Mouse (Mus musculus): ENCODE results near the gene Pde4b.
A peak's percentile ranks its signal among the peaks of the same experiment; 100 is the strongest.

Pde4b gene

DNA sequence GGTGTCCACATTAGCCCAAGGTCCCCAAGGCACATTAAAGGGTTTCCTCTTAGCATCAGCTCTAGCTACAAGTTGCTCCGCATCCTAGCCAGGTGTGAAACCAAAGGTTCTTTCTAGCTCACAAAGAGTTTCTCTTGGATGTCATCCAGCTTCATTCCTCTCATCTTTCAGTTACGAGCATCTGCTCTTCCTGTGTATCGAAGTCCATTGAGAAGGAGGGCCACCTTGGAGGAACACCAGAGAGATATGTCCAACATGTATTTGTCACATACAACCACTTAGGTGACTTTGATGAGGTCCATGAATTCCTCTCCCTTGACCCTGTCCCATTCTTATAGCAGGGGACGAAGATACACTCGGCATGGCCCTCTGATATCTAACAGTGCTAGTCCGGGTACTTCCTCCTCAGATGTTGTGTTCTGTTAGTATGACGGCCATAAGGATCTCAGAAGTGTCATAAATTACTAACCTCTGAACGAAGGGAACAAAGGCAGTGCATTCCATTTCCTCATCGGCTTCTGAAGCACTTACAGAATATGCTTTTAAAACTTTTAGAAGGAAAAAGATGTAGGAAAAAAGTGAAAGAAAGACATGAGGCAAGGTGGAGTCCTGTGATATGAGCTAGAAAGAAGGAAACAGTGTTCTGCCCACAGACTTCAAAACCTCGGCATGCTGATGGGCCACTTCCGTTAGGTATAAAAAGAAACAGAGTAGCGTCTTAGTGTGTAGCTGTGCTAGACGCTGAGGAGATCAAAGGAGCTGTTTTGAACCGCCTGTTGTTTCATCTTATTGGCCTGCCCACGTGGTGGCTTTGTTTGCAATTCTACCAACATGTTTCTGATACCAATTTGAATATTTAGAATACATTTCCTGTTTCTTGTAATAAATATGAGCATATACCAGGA lies 419.3 kb downstream of the Pde4b start:
- DNase-seq (ENCODE audit: low spot score in 2 of 2) = no peak

DNA sequence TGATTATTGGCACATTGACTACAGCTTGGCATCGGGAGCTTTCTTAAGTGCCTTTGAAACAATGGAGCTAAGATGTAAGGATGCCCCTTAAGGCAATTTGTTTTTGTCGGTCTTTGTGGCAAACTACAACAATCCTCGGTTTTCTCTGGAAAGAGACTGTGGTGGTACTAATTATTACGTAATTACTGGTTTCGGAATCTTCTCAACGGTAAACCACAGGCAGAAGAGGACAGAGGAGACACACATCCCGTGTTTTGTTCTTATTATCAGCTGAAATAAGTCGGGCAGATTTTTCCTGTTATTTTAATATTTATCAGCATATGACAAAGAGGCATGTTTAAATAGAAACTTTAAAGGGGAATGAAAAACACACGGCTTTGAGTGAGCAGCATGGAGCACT lies 420.0 kb downstream of the Pde4b start:
- no peak for DNase-seq (ENCODE audit: low spot score in 2 of 2)

DNA sequence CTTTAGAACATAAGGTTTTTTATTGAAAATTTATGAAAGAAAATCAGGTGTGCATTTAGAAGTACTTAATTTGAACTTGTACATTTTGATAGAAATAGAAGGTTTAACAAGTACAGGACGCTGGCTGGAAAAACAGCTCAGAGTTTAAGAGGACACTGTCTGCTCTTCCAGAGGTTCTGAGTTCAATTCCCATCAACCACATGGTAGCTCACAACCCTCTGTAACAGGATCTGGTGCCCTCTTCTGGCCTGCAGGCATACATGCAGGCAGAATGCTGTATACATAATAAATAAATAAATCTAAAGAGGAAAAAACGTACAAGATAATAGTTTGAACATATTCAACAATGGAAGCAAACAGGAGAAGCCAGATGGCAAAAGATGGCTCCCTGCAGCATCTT lies 420.4 kb downstream of the Pde4b start:
- DNase-seq (ENCODE audit: low spot score in 2 of 2) = no peak

DNA sequence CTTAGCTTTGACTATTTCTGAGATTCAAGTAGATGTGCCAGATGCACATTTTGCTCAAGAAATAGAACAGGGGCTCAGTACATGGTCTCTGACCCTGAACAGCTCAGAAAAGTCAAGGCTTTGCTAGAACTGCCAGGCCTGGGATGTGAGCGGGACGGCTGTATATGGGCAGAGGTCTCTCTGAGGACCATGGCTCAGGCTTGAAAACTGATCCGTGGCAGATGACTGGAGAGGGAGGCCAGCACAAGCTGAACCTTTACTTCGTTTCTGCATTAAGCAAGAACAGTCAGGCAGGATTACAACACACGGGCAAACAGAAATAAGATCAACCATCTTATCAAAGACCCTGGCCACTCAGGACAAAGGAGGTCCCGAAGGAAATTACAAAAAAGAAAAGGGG lies 422.7 kb downstream of the Pde4b start:
- DNase-seq (ENCODE audit: low spot score in 2 of 2) = no peak

DNA sequence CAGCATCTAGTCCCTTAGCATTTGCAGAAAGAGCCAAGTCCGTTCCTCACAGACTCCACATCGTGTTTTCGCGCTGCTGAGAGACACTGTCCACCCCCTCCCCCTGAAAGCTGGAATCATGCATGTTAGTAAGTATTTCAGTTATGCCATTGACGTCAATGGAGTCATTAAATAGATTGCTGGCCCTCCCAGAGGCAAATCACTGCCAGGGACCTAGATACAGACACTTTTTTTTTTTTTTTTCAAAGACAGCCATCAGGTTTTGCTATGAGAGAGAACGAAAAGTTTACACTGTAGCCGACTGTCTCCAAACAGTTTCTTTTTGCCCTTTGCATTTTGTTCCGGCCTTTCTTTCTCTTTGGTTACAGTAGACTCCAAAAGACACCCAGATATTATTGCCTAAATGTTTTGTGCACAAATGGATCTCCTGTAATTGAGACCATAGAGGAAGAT lies 423.6 kb downstream of the Pde4b start:
- peak; percentile 35 to 36 for DNase-seq (ENCODE audit: low spot score in 2 of 2)

DNA sequence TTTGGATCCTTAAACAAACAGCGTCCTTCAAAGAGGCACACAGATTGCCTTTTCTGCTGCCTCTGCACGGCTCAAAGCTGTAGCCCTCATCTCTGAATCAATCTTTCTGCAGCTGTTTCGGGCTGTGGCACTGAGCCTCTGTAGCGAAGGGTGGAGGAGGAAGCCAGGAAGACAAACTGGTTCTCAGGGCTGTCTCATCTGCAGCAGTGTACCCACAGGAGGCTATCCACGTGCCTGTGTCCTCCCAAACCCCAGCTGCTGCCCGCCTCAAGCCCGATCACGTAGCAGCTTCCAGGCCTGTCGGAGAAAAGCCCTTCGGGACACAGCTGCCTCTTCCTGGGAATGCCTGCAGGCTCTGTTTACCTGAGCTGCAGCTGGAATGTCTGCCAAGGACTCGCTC lies 424.2 kb downstream of the Pde4b start:
- peak; percentile 17 to 33 for DNase-seq (ENCODE audit: low spot score in 2 of 2)

DNA sequence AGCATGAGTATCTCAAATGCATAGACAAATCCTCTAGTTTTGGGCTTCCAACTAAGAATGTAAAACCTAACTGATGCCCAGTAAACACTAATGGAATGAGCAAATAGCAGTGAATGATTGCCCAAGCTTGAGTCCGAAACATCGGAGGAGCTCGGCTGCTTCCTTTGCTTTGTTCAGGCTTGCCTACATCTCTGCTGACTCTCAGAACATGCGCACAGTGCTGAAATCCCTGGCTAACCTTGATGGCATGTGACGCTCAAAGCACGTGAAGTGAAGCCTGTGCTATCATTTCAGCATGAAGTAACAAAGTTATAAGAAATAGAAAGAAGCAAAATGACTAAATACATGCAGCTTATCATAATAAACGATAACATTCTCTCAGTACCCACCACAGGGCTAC lies 425.6 kb downstream of the Pde4b start:
- no peak for DNase-seq (ENCODE audit: low spot score in 2 of 2)

DNA sequence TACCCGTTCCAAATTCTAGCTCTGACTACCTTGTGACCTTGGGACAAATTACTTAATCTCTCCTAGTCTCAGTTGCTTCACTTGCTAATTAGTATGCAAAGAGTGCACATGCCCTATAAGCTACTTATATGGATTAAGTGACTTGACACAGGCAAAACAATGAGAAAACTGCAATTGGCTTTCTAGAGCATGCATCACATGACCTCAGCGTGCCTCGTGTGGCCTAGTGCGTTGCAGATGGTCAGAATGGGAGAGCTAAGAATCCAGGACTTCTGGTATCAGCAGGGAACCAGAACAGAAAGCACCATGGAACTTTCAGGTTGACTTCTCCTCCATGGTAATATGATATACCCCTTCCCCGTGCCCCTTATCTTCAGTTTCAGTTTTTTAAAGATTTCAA lies 426.2 kb downstream of the Pde4b start:
- no peak for DNase-seq (ENCODE audit: low spot score in 2 of 2)

DNA sequence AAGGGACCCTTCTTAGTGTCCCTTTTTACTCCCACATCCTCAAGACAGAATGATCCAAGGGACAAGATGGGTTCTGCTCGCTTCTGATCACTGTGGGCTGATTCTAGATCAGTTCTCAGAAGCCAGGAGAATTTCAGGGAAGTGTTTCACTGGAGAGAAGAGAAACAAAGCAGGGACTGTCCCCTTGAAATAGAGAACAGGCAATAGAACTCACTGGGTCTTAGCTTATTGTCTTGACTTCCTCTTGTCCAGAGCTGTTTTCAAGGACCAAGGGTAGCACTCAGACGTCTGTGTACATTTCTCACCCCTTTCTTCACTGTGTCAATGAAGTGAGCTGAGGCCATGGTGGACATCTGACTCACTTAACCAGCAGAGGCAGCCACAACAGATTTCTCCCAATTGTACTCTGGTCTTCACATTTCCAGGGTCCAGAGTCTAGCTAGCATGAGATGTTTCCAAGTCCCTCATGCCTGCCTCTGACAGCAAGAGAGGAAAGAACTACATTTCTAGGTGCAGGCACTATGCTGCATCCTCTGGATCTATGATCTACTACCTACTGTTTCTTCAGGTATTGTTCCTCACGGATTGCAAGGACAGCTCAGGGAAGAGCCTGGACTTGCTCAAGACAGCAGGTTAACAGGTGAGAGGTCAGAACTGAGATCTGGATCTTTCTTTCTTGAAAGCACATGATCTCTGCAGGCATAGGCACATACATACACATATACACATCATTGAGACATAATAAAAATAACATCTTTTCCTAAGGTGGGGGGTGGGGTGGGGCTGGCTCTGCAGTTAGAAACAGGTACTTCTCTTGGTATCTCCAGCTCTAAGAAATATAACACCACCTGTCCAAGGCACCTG lies 427.9 kb downstream of the Pde4b start:
- no peak for DNase-seq (ENCODE audit: low spot score in 2 of 2)

DNA sequence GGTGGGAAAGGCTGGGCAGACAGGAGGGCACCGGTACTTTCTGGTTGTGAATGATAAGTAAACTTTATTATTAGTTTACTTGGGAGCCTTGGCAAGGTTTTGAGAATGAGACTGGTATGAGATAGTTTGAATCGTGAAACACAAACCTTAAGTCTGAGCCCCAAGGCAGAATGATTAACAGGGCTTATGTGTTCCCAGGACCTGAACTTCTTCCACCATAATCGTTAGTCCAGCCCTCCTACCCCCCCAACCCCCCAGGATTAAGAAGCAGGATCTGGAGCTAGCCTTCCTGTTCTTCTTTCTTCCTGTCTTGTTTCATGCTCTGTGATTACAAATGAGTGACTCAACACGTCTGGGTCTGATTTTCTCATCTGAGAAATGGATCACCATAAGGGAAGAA lies 429.1 kb downstream of the Pde4b start:
- no peak for DNase-seq (ENCODE audit: low spot score in 2 of 2)

DNA sequence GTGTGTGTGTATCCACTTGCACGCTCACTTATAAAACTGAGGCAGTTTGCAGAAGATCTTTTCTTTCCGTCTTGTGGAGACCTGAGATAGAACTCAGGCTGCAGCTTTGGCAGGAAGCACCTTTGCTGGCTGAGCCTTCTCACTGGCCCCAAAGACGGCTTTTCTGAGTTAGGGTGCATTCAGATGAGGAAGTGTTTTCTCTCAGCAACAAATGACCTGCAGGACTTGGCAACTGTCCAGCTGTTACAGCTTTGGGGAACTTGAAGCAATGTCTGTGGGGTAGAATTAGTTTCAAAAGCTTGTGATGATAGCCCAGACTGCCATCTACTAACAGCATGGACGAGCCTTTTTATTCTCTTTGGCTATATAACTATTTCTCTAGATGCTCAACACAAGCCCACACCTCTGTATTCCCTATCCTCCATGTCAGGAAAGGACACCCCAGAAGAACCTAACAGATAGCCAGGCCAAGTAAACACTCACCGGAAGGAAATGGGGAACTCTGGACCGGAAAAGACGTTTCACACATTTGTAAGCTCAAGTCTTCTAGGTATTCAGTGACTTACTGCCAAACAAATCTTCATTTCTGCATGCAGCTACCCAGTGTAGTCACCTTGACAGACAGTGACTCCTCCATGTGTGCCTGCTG lies 429.8 kb downstream of the Pde4b start:
- no peak for DNase-seq (ENCODE audit: low spot score in 2 of 2)

DNA sequence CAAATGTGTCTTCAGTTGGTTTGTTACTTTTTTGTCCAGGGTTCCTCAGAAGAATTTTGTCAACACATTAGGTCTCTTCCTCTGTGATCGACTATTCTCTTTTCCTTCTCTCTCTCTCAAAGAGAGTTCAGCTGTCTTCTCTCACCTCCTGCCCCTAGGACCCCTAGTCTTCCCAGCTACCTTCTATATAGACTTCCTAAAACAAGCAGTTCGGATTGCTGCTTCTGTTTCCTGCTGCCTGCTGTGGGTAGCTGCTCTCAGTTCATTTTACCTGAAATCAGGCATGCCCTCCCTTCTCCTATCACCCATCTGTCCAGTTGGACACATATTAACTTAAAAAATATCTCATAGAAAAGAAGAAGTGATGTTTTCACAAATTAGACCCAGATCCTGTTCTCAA lies 430.3 kb downstream of the Pde4b start:
- no peak for DNase-seq (ENCODE audit: low spot score in 2 of 2)

DNA sequence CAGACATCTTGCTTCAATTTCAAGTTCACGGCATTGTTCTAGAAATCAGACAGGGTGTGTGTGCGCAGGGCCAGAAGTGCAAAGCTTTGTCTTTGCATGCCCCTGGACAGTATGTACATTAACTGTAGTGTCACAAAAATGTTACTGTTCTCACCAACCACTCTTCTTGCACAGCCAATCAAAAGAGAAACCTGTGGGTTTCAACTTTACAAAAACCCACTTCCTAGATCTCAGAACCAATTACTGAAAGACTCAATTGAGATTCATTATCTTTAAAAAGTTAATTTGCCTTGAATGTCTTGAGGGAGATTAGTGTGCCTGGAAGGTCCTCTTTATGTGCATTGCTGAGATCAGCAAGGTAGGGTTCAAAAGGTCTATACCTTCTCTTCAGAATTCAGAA lies 431.0 kb downstream of the Pde4b start:
- DNase-seq (ENCODE audit: low spot score in 2 of 2) = no peak

DNA sequence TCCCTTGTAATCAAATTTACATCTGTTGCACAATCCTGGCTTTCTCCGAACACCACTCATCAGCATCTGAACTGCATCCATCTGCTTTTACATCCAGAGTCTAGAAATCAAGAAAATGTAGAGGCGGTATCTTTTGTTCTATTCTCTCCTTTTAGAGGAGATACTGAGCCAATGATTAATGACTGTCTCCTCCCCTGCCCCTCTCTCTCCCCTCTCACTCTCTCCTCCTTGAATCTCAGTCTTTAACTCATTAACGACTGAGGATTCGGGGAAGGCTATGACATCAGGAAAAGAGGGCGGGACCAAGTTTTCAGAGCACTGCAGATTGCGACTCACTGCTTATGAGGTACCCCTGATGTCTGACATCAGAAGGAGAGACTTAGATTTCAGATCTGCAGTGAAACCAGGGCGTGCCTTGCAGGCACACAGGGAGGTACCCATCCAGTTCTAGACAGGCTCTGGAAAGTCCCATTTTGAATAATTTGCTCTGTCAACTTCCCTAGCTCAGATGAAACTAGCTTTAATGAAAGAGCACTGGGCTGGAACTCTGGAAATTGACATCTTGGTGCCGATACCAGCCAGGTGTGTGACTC lies 433.4 kb downstream of the Pde4b start:
- DNase-seq (ENCODE audit: low spot score in 2 of 2) = no peak

DNA sequence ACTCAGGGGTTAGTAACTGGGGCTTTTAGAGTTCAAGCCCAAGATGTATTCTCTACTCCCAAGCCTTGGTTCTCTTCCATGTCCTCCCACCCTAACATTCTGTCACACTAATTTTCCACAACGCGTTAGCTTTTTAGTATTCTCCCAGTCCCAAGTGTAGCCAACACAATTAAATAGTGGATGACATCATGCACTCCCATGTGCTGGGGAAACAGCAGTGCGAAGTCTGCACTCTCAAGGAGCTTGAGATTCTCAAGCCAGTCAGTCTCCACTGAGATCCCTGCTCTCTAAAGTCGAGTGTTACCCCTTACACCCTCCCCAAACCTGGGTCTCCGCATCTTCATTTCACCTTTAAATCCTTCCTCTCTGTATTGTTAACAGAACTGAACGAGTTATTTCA lies 434.1 kb downstream of the Pde4b start:
- no peak for DNase-seq (ENCODE audit: low spot score in 2 of 2)

DNA sequence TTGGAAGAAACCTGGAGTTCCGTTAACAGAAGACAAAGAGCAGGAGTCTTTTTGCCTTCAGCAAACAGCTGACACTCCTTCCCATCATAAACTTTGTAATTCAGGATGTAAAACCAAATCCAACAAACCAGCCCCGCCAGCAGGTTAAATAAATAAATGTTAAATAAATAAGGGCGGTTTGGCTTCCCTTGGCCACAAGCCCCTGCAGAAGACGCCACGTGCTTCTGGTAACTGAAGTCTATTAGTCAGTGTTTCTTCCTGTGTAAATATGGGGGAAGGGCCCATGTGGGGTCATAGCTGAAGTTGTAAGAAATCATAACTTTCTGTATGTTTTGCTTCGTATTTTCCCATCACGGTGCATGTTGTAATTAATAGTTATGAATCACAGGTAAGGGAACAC lies 440.0 kb downstream of the Pde4b start:
- DNase-seq (ENCODE audit: low spot score in 2 of 2) = no peak

DNA sequence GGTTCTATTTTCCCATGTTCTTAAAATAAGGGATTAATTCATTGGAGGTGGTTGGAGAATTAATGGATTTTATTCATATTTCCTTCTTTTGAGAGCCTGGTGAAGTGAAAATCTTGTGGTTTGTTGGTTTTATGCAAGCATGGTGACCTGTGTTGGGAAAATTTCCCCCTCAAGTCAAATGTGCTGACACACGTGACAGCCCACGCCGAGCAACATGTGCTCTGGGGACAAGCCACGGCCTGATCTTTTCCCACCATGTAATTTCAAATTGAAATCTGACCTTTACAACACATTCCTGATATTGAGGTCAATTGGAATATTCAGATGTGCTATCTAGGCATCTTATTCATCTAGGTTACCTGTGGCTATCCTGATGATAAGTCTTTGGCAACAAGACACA lies 443.5 kb downstream of the Pde4b start:
- DNase-seq (ENCODE audit: low spot score in 2 of 2) = no peak

DNA sequence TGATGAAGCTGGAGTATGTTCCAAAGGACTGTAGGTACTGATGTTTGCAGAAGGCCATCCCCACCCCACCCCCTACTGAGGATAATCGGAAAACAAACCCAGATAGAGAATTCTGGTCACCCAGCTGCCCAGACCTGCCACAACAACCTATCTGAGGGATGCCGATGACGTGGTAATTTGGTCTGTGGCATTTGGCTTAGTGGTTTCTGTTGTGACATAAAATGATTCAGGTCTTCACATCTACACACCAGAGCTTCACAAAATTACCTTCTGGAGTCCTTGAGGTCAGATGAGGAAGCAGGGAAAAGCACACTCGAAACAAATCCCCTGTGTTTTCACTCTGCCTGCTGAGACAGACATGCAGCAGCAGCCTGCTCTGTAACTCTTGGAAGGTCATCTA lies 444.4 kb downstream of the Pde4b start:
- no peak for DNase-seq (ENCODE audit: low spot score in 2 of 2)

DNA sequence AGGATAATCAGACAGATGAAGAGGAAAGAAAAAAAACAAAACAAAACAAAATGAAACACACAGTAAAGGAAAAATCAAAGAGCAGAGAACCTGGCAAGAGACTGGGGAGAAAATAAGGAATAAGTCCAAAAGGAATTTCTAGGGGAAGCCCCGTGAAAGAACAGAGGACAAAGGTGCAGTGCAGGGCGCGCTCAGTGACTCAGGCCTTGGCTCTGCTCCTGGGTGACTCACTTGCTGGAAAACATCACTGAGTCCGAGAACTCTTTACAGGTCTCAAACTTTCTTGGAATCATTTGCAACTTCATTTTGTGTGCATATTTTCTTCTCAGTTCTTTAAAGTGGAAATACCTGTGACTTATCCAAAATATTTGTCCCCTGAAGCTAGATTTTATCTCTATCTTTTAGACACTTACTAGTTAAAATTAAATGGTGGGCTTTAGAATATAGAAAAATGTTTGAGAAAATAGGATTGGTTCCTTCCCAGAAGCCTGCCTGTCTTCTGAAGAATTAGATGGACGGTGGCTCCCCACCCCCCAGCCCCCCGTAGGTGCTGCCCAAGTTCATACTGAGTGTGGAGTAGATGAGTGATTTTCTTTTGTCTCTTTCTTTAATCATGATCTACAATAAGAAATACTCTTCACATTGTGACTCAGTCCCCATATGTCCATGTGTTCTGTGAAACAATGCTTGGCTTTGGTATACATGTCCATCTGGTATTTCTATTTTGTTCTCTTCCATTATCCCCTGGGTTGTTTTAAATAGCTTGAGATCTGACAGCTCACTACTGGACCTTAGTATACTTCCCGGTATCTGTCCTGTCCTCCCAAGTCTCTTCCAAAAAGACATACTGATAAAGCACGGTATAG lies 446.1 kb downstream of the Pde4b start:
- no peak for DNase-seq (ENCODE audit: low spot score in 2 of 2)

DNA sequence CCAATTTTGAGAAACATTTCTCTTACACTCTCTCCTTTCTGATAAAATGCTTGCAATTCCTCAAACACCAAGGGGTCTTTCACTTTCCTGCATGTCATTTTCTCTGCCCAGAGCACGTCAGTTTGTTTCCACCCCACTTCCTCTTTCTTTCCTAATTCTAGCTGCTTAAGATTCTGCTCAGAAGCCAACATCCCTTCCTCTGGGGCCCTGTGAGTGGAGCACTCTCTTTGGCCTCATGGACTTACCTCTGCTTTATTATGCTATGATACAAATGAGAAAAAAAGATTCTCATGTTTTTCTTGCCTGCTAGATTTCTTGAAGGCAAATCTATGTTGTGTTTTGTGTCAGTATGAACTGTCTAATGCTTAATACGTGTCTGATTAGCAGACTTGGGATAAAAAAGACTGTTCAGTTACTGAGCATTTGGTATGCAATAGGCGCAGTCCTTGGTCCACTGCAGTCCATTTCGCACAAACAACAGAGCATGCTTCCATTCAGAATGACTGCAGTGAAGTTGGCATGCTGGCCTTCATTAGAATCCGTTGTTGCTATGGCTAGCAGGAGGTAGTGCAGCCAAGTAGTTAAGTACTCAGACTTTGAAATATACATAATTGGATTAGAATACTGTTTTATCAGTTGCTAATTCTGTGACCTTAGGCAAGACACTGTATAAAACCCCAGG lies 446.8 kb downstream of the Pde4b start:
- no peak for DNase-seq (ENCODE audit: low spot score in 2 of 2)
